Mouse (Mus musculus): ENCODE measurements around the gene Gm17949.

The Gm17949 gene

GRCm38 (mm10) chr17:57011236-57012141, at the start of gene Gm17949, which contains the start of gene Gtf2f1:
Gene Gm17949, plus strand, starts transcription at chr17:57011469.
Gene Gtf2f1, minus strand, starts transcription at chr17:57011288.
- peak; percentile 93 for DNase-seq

GRCm38 (mm10) chr17:56961880-56962279, 49.4 kb upstream of the Gm17949 start:
- no peak for DNase-seq

DNA sequence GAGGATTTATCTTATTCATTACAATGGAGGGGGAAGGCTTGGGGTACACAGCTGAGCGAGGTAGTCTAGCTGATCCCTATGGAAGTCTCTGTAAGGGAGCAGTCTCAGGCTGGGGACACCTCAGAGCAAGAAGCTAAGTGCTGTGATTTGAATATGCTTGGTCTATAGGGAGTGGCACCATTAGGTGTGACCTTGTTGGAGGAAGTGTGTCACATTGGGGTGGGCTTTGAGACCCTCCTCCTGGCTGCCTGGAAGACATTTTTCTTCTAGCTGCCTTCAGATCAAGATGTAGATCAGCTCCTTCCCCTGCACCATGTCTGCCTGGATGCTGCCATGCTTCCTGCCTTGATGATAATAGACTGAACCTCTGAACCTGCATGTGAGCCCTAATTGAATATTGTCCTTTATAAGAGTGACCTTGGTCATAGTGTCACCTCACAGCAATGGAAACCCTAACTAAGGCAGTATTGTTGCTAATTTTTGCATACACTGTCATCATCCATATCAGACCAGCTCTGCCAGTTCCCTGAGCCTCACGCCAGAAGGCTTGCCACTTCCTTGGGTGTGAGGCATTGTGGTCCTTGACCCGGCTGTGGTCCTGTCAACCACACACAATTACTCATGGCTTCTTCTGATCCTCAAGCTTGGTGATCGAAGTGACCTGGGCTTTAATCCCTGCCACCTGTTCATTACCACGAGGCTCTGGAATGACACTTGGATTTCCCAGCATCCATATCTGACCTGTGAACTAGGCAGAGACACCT, 48.4 kb upstream of the Gm17949 start:
- no peak for DNase-seq

DNA sequence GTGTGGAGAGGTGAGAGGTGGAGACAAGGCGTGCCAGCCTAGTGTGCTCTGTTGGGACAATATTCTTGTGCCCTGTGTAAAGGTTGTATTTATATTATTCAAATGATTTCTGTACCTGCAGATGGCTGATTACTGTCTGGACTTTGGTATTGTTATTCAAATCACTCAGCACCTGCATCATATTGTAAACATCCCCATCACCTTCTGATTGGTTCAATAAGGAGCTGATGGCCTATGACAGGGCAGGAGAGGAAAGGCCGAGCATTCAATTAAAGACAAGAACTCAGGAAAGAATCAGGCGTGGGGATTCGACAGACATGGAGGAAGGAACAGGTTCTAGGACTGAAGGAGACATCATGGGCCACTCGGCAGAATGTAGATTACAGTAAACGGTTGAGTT, 47.6 kb upstream of the Gm17949 start:
- no peak for DNase-seq

DNA sequence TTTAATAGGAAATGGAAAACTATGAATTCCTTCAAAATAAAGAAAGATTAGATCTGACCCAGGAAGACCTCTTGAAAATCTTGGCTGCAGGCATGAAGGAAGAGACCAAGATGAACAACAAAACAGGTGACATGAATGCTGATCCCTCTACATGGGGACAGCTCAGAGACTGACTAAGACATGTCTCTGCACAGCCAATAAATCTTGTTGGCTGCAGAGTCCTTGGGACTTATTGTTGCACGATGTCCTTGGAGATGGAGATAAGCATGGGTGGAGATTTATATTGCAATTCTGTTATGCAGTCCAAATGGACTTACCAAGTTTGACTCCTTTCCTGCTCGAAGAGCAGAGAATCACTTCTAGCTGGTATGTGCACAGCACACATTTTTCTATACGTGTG, 41.9 kb upstream of the Gm17949 start:
- no peak for DNase-seq

DNA sequence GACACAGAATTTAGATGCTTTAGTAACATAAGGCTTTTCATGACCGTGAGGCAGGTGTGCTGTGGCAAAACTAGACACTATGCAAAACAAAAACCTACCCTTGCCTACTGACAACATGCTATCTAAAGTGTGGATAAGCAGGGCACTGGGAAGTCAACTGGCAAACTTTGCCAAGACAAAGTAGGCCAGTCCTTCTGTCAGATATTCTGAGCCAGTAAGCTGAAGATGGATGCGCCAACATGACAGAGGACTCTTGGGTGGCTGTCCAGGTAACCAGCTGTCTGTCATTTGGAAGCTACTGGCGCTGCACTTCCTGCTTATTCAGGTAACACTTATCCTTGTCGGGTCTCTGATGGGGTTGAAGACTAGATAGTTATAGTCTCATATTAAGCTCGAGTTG, 41.2 kb upstream of the Gm17949 start:
- DNase-seq: no peak

DNA sequence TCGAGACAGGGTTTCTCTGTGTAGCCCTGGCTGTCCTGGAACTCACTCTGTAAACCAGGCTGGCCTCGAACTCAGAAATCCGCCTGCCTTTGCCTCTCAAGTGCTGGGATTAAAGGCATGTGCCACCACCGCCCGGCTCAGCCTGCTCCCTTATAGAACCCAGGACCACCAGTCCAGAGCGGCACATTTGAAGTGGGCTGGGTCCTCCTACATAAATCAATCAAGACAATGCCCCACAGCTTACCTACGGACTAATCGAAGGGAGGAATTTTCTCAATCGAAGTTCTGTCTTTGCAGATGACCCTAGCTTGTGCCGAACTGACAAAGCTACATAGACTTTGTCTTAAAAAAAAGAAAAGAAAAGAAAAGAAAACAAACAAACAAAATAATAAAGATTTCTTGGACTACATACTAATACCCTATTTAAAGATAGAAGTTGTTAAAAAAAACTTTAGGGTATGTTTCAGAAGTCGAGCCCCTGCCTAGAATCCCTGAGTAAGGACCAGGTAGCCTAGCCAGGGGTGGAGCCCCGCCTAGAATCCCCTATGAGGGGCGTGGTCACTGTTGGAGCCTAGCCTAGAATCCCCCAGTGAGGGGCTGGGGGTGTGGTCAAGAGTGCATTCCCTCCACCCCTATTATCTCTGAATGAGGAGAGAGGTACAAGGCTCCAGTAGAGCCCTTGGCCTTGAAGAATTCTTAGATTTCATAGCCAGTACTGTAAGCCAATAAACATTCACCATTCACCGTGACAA, 37.1 kb upstream of the Gm17949 start:
- no peak for DNase-seq

- no peak for DNase-seq
Observed at GRCm38 (mm10) chr17:56974708-56975240, 36.5 kb upstream of the Gm17949 start.

DNA sequence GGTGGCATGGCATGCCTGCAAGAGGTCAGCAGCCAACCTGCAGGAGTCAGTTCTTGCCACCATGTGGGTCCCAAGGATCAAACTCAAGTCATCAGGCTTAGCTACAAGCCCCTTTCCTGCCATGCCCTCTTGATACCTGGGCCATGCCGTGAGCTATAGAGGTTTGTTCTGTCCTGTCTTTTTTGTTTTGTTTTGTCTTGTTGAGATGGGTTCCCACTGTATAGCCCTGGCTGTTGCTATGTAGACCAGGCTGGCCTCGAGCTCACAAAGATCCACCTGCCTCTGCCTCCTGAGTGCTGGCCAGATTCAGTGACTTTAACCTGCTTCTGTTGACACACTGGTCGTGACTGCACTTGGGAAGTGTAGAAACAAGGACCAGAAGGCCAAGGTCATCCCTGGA, 35.9 kb upstream of the Gm17949 start:
- DNase-seq: no peak

GRCm38 (mm10) chr17:56976531-56977390, 34.5 kb upstream of the Gm17949 start:
- DNase-seq: no peak

DNA sequence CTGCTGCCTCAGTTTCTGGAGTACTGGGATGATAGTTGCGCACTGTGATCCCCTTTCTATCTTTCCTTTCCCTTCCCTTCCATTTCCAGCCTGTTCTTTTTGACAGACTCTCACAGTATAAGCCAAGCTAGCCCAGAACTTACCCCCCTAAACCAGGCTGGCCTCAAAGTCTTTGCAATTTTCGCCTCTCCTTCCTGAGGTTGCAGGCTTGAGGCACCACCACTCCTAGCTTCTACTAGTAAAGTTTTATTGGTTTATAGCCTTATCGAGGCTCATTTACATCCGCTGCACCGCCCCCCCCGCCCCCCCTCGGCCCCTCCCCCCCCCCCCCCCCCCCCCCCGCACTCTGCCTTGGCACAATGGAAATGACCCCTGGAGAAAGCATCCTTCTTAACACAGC, 31.7 kb upstream of the Gm17949 start:
- no peak for DNase-seq

DNA sequence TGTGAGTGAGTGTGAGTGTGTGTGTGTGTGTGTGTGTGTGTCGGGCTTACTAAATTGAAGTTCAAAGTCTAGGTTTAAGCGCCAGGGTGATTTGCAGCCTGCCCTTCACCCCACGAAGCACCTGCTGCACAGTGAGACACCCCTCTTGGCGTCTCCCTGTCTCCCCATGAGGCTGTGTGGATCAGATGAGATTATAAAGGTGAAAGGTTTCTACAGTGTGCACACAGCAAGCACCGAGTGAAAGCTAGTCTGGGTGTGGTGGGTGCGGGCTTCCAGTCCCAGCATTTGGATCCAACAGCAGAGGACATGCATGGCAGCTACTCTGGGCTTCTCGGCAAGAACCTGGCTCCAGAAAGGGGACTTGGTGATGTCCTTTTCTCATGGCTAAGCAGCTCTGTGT, 30.2 kb upstream of the Gm17949 start:
- DNase-seq: no peak

DNA sequence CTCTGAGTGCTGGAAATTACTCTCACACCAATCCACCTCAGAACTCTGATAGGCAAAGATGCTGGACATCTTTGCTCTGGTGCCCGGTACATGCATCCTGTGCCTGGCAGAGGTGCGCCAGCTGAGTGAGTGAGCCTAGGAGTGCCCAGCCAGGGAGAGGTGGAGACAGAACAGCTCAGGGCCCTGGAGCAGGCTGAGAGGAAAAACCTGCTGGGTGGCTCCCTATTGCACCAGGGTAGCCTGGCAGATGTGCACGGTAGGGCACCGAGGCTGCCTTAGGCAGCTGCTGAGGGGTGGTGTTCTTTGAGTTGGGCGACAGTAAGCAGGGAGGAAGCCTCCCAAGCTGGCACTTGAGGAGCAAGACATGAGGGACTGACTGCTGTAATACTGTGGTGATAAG, 29.3 kb upstream of the Gm17949 start, which contains the start of gene Acer1:
Gene Acer1 (minus strand): TSS at position 114 of the 400 bp plus-strand sequence.
- DNase-seq: no peak

DNA sequence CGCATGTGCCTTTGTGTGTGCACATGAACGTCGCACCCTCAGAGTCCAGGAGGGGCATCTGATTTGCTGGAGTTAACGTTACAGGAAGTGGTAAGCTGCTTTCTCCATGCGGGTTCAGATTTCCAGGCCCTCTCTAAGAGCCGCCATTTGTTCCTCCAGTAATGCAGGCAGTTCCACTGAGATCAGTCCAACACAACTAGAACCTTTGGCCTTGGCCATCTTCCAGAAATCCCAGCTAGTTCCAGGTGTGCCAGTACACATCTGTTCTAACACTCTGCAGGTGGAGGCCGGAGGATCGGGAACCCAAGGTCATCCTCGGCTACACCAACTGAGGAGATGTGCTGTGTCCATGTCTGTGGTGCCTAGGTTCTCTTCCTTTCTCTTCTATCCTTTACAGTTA, 26.4 kb upstream of the Gm17949 start:
- DNase-seq: no peak

GRCm38 (mm10) chr17:56985656-56986055, 25.6 kb upstream of the Gm17949 start:
- no peak for DNase-seq

GRCm38 (mm10) chr17:56986105-56986805, 25.0 kb upstream of the Gm17949 start:
- DNase-seq: no peak

GRCm38 (mm10) chr17:56988441-56988840, 22.8 kb upstream of the Gm17949 start:
- no peak for DNase-seq

DNA sequence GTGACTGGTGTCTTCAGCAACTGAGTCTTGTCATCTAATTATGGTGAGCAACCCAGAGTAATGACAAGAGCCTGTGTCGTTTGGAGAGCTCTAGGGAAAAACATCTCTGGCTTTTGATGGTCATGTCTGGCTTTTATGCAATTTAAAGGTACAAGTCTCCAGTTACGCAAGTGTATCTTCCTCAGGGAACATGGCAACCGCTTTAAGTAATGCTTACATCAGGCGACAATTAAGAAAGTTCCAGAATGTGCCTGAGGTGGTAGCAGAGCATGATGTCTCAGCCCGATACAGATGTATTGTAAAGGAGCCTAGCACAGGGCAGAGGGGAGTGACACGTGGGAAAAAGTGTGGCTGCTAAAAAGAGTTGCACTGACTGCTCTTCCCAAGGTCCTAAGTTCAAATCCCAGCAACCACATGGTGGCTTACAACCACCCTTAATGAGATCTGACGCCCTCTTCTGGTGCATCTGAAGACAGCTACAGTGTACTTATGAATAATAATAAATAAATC, 22.3 kb upstream of the Gm17949 start:
- DNase-seq: no peak

DNA sequence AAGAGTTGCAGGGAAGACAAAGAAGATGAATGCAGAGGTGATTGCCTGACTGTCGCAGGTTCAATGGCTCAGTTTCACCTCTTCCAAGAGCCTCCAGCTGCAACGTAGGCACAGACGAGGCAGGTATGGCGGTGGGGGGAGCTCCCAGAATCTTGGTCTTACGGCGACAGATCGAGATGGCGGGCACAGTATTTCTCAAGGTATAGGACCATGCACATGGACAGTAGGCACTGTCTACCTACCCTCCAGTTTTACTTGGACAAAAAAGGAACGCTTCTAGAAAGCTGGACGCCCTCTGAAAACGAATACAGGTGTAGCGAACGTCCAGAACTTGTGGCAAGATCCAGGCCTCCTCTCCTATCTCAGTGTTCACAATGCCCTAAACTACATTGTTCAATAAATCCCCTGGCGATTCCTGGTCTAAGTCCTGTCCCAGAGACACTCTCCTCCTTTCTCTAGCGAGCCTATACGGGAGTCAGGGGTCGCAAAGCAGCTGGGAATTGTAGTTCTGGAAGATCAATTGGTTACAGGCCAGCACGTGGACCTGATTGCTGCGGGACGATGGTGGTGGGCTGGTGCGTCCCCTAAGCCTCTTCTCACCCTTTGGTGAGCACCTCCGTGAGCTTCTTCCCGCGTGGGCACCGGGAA, 21.7 kb upstream of the Gm17949 start:
- DNase-seq: peak; percentile 38

- DNase-seq: peak; percentile 96
Observed at GRCm38 (mm10) chr17:56990115-56990746, 21.0 kb upstream of the Gm17949 start, which contains the start of gene Clpp. Gene Clpp, plus strand, starts transcription at chr17:56990305.
